Mouse (Mus musculus) cerebellum, adult 2 months (tissue): ENCODE results near the gene Arhgap10.
A peak's percentile ranks its signal among the peaks of the same experiment; 100 is the strongest.

ENCODE experiments used
- CTCF ChIP-seq: fragments of 200-500 bp; IDR thresholded peaks from 2 replicates; pipeline ENCODE4 v1.5.1; 2011; ENCODE audit warnings: low read depth, mild to moderate bottlenecking, control low read depth, low read length, moderate library complexity, borderline replicate concordance; ENCODE audit not compliant: insufficient read depth
- POLR2A ChIP-seq: fragments of 200-500 bp; IDR thresholded peaks from 2 replicates; pipeline ENCODE4 v1.6.1; 2011; ENCODE audit warnings: low read length, control low read depth, borderline replicate concordance; ENCODE audit not compliant: insufficient read depth

DNA sequence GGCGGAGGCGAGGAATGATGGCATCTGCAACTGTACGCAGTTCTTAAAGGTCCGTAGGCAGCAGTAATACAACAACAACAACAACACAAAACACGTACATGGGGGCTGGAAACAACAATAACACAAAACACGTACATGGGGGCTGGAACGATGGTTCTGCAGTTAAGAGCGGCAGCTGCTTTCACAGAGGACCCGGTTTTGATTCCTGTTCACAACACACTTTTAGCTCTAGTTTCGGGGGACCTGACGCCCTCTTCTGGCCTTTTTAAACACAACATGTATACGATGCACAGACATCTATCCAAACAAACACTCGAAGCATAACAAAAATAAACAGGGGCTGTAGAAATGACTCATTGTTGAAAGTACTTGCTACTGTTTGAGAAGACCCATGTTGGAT, 110.9 kb downstream of the Arhgap10 start:
- TF ChIP-seq CTCF (0 out of 2 replicates have a peak, but pooled peaks have one; percentile 7), POLR2A (no peak)
